Mouse (Mus musculus): ENCODE measurements around the gene Laptm5. TPM values are rescaled to one million over a fixed set of nuclear protein-coding genes. Genes with fewer than 3 reads are reported as not detected.

Laptm5 gene
- polyA plus RNA-seq, 2 experiments from 2014 or later: 1,726 to 2,325 TPM

DNA sequence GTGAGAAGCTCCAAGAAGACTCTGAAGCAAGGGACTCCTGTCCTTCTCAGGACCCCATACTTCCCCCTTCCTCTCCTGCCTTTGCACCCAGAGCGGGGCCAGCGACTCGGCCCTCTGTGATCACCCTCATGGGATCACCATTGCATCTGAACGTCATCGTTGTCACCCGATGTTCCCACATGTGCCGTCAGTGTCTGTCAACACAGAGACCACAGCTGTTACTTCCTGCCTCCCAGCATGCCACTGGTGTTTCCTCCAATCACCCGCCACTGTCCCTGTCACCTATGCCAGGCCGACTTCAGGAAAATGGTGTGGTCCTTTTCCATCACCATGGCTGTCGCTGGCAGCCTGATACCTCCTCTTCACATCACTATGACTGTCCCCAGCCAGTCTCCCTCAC is 9.1 kb downstream of the Laptm5 start:
- ATAC-seq: peak; percentile 40

DNA sequence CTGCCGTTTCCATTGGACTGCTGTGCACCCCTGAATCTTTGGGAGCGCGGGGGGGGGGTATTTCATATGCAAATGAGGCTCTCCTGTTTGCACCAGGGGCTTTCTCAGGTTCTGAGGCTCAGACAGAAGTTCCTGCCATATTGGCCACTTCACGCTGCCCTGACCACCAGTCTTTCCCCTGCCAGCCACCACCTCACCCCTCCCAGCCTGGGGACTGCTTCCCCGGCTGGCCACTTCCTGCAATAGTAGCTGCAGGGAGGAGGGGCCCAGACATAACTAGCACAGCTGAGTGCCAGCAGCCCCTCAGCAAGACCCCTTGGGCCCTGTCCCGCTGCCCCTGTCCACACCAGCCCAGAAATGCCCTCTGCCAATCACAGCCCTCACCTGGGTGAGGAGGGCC is 13.3 kb downstream of the Laptm5 start:
- ATAC-seq: no peak

DNA sequence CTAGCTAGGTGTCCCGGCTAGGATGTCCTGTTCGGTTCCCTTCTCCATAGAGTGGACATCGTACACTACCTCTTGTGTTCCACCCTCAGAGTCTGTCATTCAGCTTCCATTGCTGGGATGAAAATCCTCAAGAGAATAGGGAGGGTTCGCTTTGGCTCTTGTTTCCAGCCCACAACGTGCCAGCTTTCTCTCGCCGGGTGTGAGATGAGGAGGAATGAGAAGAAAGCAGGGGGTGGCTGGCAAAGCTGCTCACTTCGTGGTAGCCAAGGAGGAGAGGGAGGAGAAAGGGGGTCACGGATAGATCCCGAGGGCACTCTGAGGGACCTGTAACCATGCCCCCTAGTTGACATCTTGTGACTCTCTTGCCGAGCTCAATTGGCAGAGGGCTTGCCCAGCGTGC is 14.9 kb downstream of the Laptm5 start:
- no peak for ATAC-seq

DNA sequence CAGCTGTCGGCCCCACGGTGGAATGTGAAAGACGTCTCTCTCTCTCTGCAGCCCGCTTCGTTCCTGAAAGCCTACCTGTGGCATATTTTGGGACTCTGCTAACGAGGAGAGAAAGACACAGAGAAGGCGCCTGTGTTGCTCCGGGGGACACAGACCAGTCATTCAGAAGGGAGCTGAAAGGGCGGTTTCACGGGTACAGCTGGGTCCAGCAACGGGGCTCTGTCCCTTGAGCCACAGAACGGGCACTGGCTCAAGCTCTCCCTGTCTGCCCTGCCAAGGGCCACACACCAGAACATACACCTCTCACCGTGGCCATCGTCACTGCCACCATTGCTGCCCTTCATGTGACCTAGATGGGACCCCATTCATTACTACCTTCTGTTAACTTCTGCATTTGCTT is 29.7 kb downstream of the Laptm5 start:
- no peak for ATAC-seq

DNA sequence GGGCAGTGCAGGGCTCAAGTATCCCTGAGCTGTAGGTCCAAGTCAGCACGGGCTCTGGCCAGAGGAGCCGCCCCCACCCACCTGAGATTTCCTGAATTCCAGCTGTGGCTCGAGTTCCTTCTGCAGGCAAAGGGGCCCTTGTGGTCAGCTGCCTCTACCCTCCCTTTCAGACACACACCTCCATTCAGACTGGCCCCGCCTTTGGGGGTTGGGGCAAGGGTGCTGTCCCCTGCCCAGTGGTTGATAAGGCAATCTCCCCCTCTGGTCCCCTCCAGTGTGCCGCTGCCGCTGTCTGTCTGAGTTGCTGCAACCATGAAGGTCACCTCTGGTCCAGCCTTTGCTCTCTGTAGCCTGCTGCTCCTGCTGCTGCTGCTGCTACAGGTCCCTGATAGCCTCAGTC is 31.2 kb downstream of the Laptm5 start, which contains the start of gene Matn1:
Matn1 (plus strand) TSS at position 274 of the 400 bp plus-strand sequence.
- ATAC-seq: no peak

DNA sequence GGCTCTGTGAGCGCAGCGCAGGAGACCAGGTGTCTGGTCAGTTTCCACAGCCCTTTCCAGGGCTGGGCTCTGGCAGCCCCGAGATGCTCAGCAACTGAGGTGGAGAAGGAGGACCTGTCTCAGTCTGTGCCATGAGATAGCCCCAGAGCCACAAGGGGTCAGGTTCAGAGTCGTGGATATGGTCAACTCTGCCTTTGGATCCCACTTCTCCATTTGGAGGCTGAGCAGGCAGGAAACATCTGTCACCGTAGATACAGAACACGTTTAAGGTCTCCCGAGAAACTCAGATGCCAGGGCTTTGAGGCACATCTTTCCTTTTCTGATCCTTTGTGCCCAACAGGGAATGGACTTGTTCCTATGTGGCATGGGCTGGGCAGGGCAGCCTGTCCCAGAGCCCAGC is 31.9 kb downstream of the Laptm5 start:
- ATAC-seq: no peak

DNA sequence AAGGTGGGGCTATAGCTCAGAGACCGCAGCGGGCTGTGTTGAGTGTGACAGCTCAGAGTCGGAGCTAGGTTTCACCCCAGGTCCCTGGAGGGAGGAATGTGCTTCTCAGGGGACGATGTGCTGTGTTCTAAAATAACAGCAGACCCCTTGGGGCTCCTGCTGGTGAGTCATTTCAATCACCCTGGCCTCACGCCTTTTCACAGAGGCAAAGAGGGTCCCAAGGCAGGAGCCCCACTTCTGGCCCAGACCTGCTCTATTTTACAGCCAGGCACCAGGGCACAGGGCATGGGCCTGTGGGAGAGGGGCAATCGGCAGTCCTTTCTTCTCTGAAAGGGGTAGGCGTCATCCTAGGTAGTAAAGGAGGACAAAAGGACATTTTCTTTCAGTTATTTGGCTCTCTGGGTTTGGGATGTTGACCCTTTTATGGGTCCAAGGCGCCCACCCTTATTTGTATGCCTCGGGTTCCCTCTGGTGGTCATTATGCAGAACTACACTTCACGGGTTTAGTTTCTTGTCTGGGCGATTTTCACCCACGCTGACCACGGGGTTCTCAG is 34.2 kb downstream of the Laptm5 start:
- ATAC-seq: peak; percentile 53

DNA sequence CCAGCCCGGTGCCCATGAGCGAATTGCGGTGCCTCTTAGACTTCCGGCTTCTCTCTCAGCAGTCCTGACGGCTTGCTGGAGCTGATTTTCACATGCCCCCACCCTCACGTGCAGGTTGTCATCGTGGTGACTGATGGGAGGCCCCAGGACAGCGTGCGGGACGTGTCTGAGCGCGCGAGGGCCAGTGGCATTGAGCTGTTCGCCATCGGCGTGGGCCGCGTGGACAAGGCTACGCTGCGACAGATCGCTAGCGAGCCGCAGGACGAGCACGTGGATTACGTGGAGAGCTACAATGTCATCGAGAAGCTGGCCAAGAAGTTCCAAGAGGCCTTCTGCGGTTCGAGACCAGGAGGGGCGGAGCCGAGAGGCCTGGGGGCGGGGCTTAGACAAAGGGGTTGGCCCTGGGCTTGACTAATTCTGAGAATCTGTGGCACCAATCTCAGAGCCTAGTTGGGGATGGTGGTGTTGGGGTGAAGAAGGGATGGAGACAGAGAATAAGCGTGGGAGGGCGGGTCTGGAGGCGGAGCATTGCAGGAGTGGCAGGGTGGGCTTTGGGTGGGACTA is 37.0 kb downstream of the Laptm5 start:
- no peak for ATAC-seq

DNA sequence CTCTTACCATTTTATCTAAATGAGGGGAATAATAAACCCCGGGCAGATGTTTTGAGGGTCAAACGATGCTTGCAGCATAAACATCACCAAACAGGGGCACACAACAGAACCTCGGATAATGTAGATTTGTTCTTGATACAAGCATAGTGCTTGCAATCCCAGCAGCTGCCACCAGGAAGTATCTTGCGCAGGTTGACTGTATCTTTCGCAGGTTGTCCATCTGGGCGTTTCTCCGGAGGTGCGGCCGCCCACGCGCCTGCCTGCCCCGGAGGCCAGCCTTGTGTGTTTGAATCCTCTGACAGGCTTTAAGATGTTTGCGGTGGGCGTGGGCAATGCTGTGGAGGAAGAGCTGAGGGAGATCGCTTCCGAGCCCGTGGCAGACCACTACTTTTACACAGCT is 39.6 kb downstream of the Laptm5 start:
- peak; percentile 65 for ATAC-seq

DNA sequence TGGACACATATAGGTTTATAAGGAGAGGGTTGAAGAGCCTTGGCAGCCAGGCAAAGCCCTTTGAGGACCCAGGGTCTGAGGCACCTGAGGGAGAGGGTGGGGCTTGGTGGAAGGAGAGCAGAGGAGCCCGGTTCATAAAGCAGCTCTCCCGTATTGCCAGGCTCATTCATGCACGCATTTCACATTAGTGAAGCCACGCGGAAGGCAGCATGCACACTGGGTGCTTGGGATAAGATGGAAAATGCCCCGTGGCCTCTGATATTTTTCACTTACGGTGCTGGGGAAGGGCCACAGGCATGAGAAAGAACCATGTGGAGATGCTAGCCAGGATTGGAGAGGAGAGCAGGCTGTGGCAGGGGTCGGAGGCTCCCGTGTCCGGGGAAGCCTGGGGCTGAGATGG is 44.2 kb downstream of the Laptm5 start:
- no peak for ATAC-seq

DNA sequence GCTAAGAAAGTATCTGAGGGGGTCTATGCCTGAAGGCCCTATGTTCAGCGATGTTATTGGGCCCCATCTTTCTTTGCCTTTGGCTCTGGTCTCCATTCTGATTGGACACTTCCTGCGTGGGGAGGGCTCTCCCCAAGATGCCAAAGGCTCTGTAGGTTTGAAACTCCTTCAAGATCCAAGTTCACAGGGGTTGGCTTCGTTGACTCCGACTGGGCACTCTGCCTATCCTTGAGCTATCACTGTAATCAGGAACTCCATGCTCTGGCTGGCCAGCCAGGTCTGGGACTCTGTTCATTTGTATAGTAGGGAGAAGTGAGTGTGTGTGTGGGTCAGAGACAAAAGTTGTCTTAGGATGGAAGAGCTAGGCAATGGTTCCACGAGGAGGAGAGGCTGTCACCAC is 45.9 kb downstream of the Laptm5 start:
- no peak for ATAC-seq

DNA sequence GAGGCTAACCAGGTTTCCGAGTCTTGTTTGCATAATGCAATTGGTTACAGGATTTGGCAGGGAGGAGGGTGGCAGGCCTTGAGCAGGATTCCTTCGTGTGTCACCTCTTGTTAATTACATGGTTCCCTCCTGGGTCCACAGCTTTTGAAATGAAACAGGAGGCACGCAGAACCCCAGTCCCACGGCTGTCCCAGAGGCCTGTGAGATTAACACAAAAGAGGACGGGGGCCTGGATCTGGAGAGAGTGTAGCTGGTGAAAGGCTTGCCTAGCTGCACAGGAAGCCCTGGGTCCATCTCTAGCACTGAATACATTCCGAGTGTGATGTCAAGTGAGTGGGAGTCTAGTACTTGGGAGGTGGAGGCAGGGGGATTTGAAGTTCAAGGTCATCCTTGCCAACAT is 46.8 kb downstream of the Laptm5 start:
- no peak for ATAC-seq

DNA sequence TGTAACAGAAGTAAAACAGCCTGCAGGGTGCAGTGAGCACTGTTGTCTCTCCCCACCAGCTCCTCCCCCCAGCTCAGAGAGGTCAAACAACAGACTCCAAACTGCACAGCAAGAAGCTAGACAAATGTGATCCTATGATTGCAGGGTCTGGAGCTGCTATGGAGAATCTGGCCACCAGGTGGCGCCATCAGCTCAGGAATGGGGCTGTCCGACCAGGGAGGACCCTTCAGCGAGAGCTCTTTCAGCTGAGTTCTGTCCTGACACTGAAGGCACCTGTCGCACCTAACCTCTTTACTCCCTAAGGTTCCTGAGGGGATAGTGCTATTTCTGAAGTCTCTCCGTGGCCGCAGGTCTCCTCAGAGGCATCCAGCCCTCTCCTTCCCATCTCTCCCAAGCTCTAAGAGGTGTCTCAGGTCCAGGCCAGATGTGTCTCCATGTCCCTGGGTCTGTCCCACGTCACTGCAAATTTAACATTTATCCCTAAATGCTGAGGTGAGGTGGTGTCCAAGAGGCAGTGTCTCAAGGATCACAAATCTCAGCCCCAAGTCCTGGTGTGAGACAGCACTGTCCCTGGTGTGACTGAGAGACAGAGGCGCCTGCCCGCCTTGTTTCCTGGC is 47.3 kb downstream of the Laptm5 start:
- peak; percentile 49 for ATAC-seq

DNA sequence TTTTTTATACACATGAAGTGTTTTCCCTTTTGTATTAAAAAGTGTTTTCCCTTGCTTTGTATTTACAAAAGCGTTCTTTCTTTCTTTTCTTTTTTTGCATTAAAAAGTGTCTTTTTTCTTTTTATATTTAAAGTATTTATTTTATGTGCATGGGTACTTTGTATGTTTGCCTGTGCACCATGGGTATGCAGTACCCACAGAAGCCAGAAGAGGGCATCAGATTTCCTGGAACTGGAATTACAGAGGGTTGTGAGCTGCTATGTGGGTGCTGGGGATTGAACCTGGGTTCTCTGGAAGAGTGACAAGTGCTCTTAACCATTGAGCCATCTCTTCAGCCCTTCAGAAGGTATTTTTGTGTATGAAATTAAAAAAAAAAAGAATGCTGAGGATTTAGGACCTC is 58.4 kb downstream of the Laptm5 start:
- ATAC-seq: no peak

DNA sequence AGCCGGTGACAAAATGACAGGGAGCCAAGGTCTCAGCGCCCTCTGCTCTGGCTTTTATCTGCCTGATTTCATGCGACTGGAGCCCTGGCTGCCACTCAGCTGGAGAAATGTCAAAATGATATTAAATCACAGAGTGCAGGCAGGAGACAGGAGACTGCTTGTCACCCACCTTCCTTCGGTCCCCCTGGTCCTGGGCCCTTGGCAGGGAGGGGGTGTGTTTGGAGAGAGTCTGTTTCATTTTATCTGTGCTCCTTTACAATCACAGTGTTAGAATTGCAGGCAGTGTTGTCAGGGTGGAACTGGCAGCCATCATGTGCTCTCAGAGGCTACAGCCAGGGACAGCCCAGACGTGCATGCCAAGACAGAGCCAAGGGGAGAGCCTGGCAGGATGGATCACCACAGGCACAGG is 59.5 kb downstream of the Laptm5 start:
- no peak for ATAC-seq

DNA sequence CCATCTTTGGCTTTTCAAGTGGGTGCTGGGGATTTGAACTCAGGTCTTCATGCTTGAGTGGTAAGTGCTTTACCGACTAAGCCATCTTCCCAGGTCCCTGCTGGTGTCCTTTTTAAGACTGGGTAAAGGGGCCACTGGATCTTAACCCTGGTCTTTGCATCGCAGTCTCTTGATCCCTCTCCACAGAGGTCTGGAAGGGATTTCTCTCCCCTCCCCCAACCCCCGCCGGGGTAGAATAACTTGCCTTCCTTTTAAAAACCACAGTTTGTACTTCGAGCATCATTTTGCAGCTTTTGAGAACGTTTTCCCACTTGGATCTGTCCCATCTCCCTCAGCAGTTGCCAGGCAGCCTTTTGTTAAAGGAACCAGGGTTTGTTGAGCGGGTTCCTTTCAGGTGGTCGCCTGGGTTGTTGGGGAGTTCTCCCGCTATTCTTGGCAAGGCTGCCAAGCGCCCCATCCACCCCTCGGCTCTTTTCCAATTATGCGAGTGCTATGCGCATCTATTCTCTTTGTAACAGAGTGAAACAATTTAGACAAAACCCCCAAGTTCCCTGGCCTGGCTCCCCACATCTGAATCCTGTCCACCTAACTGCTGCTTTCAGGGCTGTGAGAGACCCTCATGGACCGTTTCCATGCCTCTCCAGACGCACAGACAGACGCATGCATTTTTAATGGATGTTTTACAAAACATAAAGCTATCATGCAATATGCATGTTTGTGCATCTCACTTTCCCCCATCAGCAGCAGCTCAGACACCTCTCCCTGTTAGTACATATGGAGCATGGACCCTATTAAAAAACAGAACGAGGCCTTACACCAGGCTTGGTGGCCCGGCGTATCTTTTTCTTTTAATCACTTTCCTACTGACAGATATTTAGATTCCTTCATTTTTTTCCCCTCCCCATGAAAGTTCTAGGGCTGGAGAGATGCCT is 60.7 kb downstream of the Laptm5 start:
- no peak for ATAC-seq

DNA sequence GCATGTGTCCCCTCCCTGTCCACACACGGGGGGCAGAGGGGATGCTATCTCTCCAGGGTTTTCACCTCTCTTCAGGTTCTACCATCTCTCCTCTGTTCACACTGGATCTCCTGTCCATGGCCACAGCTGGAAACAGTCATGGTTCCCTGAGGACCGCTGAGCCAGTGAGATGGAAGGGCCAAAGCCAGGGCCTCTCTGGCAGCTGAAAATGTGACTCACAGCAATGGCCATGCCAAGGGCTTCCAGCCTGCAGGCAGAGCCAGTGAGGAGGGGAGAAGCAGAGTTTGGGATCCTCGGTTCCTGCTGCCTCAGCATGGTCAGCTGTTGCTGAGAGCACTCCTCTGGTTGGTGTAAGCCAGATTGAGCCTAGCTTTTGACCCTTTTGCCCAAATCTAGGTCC is 66.1 kb downstream of the Laptm5 start:
- no peak for ATAC-seq

DNA sequence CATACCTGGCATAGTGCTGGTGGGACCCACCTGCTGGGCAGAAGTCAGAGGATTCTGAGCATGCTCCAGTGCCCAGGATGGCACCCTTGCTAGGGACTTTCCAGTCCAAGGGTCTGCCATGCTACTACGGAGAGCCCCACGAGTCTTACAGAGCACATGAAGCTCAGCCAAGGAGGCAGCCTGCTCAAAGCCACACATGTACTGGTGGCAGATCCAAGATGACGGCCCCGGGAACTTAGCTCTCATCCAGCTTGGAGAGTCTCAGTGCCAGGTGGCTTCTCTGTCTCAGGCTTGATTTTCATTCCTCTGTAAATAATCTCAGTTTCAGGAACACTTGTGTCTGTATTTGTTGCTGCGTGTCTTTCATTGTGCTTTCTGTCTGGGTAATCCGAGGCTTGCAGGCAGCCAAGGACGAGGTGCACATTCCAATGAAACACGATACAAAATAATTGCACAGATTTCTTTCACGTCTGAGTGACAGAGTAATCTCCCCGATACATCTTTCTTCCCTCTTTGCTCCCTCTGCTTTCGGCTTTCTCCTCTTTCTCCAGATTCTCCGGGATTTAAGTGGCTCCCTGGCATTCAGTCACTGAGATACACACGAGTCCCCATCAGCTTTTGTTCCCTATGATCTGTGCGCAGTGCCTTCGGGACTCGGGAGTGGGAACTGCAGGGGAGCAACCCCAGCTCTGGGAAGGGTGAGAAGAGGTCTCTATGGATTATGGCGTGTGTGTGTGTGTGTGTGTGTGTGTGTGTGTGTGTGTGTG is 71.7 kb downstream of the Laptm5 start:
- ATAC-seq: no peak
